Mouse (Mus musculus) cerebellum, postnatal 14 days (tissue): Measurements from ENCODE around the gene 1300017J02Rik.

Source experiments
- DNase-seq, 2 experiments: peaks; one replicate each; pipeline ENCODE4 v3.0.0; 2021; ENCODE audit warnings: mixed read lengths in 2 of 2

1300017J02Rik gene

GRCm38 (mm10) chr9:103212654-103213420 is 92.0 kb downstream of the 1300017J02Rik start:
- no peak for DNase-seq

GRCm38 (mm10) chr9:103208802-103209423 is 96.0 kb downstream of the 1300017J02Rik start:
- no peak for DNase-seq

- peak; percentile 77 to 79 for DNase-seq
These were observed 97.0 kb downstream of the 1300017J02Rik start for GRCm38 (mm10) chr9:103207846-103208245.

- DNase-seq: no peak
These were observed 99.1 kb downstream of the 1300017J02Rik start for GRCm38 (mm10) chr9:103205786-103206185.

GRCm38 (mm10) chr9:103201561-103202260 is 103.2 kb downstream of the 1300017J02Rik start, which contains the start of gene Srprb:
TSS of gene Srprb (minus strand) at chr9:103202137.
- DNase-seq: peak; percentile 95 to 97
